Mouse (Mus musculus) heart, postnatal 4 days (tissue): ENCODE data around the gene Slc1a3. TPM values are rescaled to one million over a fixed set of nuclear protein-coding genes. Genes with fewer than 3 reads are reported as not detected.
A peak's percentile ranks its signal among the peaks of the same experiment; 100 is the strongest.

Experiments used
- DNase-seq: peaks from one replicate; pipeline ENCODE4 v3.0.0; 2021
- total RNA-seq, 2 experiments: library from RNA; stranded (reverse); gene quantifications; 2 replicates each; pipeline ENCODE4 v1.2.3; 2021

Gene Slc1a3
- total RNA-seq, 2 experiments from 2014 or later: 2.3 to 2.8 TPM

DNA sequence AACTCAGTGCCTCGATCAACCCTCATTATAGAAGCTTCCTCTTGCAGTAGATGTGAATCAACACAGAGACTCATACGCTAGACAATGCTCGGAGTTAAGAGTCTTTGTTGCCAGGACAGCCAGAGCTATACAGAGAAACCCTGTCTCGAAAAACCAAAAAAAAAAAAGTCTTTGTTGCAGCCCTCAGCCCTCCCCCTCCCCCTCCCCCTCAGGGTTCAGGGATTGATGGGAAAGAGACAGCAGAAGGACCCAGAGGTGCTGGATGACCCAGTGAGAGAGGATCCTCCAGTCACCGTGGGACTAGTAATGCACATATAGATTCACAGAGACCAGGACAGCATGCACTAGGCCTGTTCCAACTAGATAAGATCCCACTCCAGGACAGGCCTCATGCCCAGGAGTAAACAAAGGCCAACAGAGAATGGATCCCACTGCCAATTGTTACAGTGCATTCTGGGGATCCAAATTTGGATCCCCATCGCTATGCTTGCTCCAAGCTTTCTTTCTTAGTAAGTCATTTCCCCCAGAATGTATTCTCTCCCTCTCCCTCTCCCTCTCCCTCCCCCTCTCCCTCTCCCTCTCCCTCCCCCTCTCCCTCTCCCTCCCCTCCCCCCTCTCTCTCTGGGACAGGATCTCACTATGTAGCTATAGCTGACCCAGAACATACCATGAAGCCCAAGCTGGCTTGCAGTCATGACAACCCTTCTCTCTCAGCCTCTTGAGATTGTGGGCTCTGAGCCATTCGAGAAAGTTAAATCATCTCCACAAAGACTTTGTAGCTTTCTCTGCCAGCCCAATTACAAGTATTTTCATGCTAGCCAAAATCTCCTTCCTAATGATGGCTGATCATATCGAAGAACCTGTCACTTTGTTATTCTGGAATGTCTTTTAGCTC is 52.2 kb downstream of the Slc1a3 start:
- peak; percentile 29 for DNase-seq

GRCm38 (mm10) chr15:8655251-8655650 is 55.3 kb downstream of the Slc1a3 start:
- DNase-seq: peak; percentile 18

DNA sequence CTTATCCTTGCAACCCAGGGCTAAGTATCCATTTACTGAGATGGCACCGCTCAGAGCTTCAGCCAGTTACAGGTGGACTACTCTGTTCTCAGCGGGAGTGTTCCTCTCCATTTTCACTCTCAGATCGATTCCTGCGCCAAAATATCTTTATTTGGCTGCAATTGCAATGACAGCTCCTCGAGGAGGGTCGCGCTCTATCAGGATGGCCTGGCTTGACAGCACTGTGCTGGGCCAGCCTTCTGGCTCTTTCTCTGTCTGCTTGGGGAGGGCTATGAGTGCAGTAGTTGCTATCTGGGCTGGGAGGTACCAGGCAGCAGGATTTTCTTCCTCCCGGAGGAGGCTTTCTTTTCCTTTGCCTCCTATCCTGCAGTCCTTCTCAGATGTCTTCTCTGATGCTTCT is 57.9 kb downstream of the Slc1a3 start:
- DNase-seq: no peak

- no peak for DNase-seq
Observed at GRCm38 (mm10) chr15:8643997-8644692, 66.4 kb downstream of the Slc1a3 start.

DNA sequence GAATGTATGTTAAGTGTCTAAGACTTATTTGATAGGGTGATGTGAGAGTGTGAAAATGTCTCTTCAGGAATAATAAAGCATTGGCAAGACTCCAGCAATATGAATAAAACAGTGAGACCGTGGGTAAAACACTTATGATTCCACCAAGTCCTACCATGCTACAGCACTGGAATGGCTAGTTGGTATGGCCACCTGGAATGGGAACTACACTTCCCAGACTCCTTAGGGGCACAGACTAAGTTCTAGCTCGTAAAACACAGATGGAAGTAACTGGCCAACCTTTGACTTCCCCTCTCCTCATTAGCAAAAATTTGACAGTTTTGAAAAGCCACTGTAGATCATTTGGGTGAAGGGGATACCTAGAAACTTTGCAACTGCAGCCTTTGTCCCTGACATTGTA is 70.7 kb downstream of the Slc1a3 start:
- no peak for DNase-seq

- peak; percentile 65 for DNase-seq
Observed at GRCm38 (mm10) chr15:8638568-8639325, 71.8 kb downstream of the Slc1a3 start.

- DNase-seq: no peak
Observed at GRCm38 (mm10) chr15:8637283-8637682, 73.3 kb downstream of the Slc1a3 start.

DNA sequence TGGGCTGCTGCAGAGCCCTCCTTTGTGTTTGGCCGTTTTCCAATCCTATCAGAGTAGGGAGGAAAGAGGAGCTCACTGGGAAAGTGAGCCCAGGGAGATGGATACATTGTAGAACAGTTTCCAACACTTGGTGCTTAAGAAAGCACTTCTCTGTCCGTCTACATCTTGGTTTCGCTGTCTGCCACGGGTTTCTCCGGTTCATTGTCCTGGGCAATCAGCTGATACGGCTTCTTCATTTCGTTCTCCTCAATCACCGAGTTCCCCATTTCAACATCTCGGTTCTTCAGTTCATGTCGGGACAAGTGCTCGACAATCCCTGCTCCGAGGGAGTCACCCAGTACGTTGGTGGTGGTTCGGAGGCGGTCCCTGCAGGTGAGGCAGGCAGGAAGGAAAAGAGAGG is 74.6 kb downstream of the Slc1a3 start:
- no peak for DNase-seq

DNA sequence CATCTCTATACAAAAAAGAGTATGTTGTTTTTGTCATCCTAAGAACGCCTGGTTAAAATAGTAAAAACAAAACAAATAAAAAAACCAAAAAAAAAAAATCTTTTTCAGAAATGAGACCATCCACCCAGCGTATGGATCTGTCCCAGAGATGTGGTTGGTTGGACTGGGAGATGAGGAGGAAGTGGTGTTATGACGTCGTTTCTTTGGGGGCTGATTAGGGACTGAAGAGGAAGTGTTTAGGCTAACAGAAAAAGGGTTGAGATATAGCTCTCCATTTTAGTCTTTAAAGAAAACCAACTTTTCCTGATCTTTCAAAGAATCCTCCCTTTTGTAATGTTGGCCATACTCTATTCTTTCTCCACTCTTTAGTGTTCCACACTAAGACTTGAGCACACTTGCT is 75.8 kb downstream of the Slc1a3 start:
- DNase-seq: no peak

GRCm38 (mm10) chr15:8634355-8634754 is 76.2 kb downstream of the Slc1a3 start:
- DNase-seq: no peak

- peak; percentile 62 for DNase-seq
Observed at GRCm38 (mm10) chr15:8633375-8633774, 77.2 kb downstream of the Slc1a3 start.

GRCm38 (mm10) chr15:8632361-8632760 is 78.2 kb downstream of the Slc1a3 start:
- no peak for DNase-seq

GRCm38 (mm10) chr15:8629317-8629831 is 81.2 kb downstream of the Slc1a3 start:
- DNase-seq: peak; percentile 83

GRCm38 (mm10) chr15:8628150-8628549 is 82.4 kb downstream of the Slc1a3 start:
- DNase-seq: no peak

- DNase-seq: peak; percentile 72
Observed at GRCm38 (mm10) chr15:8627097-8627537, 83.4 kb downstream of the Slc1a3 start.

- DNase-seq: peak; percentile 64
Observed at GRCm38 (mm10) chr15:8625370-8625769, 85.2 kb downstream of the Slc1a3 start.

DNA sequence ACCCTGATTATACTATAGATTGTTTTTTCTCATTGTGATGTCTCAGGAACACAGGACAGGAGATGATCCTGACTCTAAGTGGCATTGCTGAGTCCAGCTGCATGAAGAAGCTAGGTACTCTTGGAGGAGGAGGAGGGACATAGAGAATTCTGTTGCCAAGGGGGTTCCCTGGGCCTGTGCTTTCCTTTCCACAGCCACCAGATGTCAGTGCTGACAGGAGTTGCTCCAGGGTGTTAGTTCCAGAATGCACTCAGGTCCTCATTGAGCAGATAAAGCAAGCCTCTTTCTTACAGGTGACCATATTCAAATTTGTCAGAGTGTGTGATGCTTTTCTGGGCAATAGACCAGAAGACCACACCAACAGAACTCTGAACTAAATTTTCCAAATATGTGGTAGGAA is 86.7 kb downstream of the Slc1a3 start:
- no peak for DNase-seq

GRCm38 (mm10) chr15:8619479-8620026 is 91.0 kb downstream of the Slc1a3 start:
- DNase-seq: no peak

- DNase-seq: no peak
Observed at GRCm38 (mm10) chr15:8616290-8616689, 94.3 kb downstream of the Slc1a3 start.

- DNase-seq: peak; percentile 32
Observed at GRCm38 (mm10) chr15:8615511-8616224, 94.9 kb downstream of the Slc1a3 start.

DNA sequence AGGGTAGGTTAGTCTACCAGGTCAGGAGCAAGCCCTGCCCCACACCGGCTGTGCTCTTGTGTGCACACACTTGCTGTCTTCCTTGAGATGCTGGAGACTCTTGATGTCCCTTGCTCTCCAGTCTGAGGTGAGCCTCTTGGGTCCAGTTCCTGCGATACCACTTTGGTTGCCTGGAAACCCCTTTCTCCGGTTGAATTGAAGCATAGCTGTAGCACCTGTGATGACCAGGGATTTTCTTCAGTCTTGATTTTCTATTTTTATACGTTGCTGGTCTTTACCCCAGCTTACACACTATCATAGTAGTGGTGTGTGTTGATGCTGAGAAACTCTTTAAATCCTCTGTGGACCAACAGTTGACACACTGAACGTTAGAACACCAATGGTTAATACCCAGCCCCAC is 95.9 kb downstream of the Slc1a3 start:
- no peak for DNase-seq
